Mouse (Mus musculus): Measurements from ENCODE around the gene Pagr1b. TPM values are rescaled to one million over a fixed set of nuclear protein-coding genes. Genes with fewer than 3 reads are reported as not detected.

The Pagr1b gene
- polyA plus RNA-seq, 1 experiment from 2014 or later: not detected

GRCm38 (mm10) chr7:127018416-127019305 lies 2.4 kb upstream of the Pagr1b start:
- Histone ChIP-seq H3K27me3 (no peaks in the 10 kb centered on the region), H3K9ac (replicated peaks) (peak overlapping the region; percentile 25), H3K4me1 (peaks cover 86% of the 10 kb centered on the region), H3K9me3 (no peaks in the 10 kb centered on the region), H3K36me3 (peaks cover 32% of the 10 kb centered on the region), H3K27ac (replicated peaks) (peak overlapping the region; percentile 98), H3K4me2 (replicated peaks) (0 out of 2 replicates have a peak overlapping the region, but pooled peaks have one; percentile 5), H3K4me3 (0 out of 2 replicates have a peak overlapping the region, but pooled peaks have one; percentile 59)
- 85% methylated on average over 15 of the region's 15 CpGs for WGBS
- no peak for ATAC-seq (replicated peaks)

- Histone ChIP-seq H3K4me1 (peaks cover 79% of the 10 kb centered on the region), H3K27me3 (no peaks in the 10 kb centered on the region), H3K36me3 (peaks cover 25% of the 10 kb centered on the region), H3K4me2 (replicated peaks) (peak overlapping the region; percentile 18), H3K9me3 (no peaks in the 10 kb centered on the region), H3K4me3 (peak overlapping the region; percentile 5; the same call in 1 of the 2 replicates), H3K27ac (replicated peaks) (peak overlapping the region; percentile 98), H3K9ac (replicated peaks) (0 out of 2 replicates have a peak overlapping the region, but pooled peaks have one; percentile 25)
- no peak for ATAC-seq (replicated peaks)
- WGBS: 51% methylated on average over 6 of the region's 6 CpGs
These were observed 1.7 kb upstream of the Pagr1b start for GRCm38 (mm10) chr7:127017950-127018345.

GRCm38 (mm10) chr7:127016971-127017949 lies 976 bp upstream of the Pagr1b start, which contains the start of gene Pagr1a:
Gene Pagr1a (minus strand): TSS chr7:127017352.
- H3K36me3 ChIP-seq: peaks cover 20% of the 10 kb centered on the region
- no peaks in the 10 kb centered on the region for H3K9me3 ChIP-seq
- peak within 1 kb of the TSS; percentile 94 for H3K4me2 ChIP-seq (replicated peaks)
- peak within 1 kb of the TSS; percentile 72 for H3K4me3 ChIP-seq
- peak within 1 kb of the TSS; percentile 84 for H3K9ac ChIP-seq (replicated peaks)
- peak within 1 kb of the TSS; percentile 98 for H3K27ac ChIP-seq (replicated peaks)
- H3K27me3 ChIP-seq: no peaks in the 10 kb centered on the region
- WGBS: under 1% methylated on average over 39 of the region's 39 CpGs
- H3K4me1 ChIP-seq: peaks cover 72% of the 10 kb centered on the region
- ATAC-seq (replicated peaks): peak; percentile 81

- H3K4me1 ChIP-seq: peaks cover 65% of the 10 kb centered on the region
These were observed 228 bp upstream of the Pagr1b start for GRCm38 (mm10) chr7:127016486-127016938.

GRCm38 (mm10) chr7:127016081-127016480 lies 203 bp downstream of the Pagr1b start:
- Histone ChIP-seq H3K4me1 (peaks cover 60% of the 10 kb centered on the region), H3K4me2 (replicated peaks) (peak overlapping the region; percentile 94), H3K9me3 (no peaks in the 10 kb centered on the region), H3K27me3 (no peaks in the 10 kb centered on the region), H3K4me3 (peak overlapping the region; percentile 72), H3K27ac (replicated peaks) (peak overlapping the region; percentile 98), H3K36me3 (peaks cover 17% of the 10 kb centered on the region), H3K9ac (replicated peaks) (peak overlapping the region; percentile 84)
- WGBS: under 1% methylated on average over 10 of the region's 10 CpGs
- peak; percentile 1; the same call in 1 of the 2 replicates for ATAC-seq (replicated peaks)

More at GRCm38 (mm10) chr7:127016486-127016938, 228 bp upstream of the Pagr1b start:
- peak overlapping the region; percentile 98 for H3K27ac ChIP-seq (replicated peaks)
- WGBS: 0% methylated on average over 22 of the region's 22 CpGs
- peak; percentile 44 for ATAC-seq (replicated peaks)
- H3K9ac ChIP-seq (replicated peaks): peak overlapping the region; percentile 84
- H3K4me2 ChIP-seq (replicated peaks): peak overlapping the region; percentile 94
- H3K36me3 ChIP-seq: peaks cover 17% of the 10 kb centered on the region
- no peaks in the 10 kb centered on the region for H3K27me3 ChIP-seq
- peak overlapping the region; percentile 72 for H3K4me3 ChIP-seq
- no peaks in the 10 kb centered on the region for H3K9me3 ChIP-seq

GRCm38 (mm10) chr7:127014993-127015392 lies 1.3 kb downstream of the Pagr1b start:
- H3K4me2 ChIP-seq (replicated peaks): no peak overlapping the region
- H3K27me3 ChIP-seq: no peaks in the 10 kb centered on the region
- no peaks in the 10 kb centered on the region for H3K9me3 ChIP-seq
- ATAC-seq (replicated peaks): no peak
- H3K36me3 ChIP-seq: peaks cover 17% of the 10 kb centered on the region
- H3K4me1 ChIP-seq: peaks cover 49% of the 10 kb centered on the region
- no peak overlapping the region for H3K4me3 ChIP-seq
- no peak overlapping the region for H3K27ac ChIP-seq (replicated peaks)
- no peak overlapping the region for H3K9ac ChIP-seq (replicated peaks)
- 94% methylated on average over 12 of the region's 12 CpGs for WGBS

- Histone ChIP-seq H3K4me3 (peak within 1 kb of the TSS; percentile 6; the same call in 1 of the 2 replicates), H3K27ac (replicated peaks) (peak within 1 kb of the TSS; percentile 98; the same call in 1 of the 2 replicates), H3K9me3 (no peaks in the 10 kb centered on the region), H3K9ac (replicated peaks) (no peak within 1 kb of the TSS), H3K27me3 (no peaks in the 10 kb centered on the region), H3K4me1 (peaks cover 44% of the 10 kb centered on the region), H3K36me3 (peaks cover 17% of the 10 kb centered on the region), H3K4me2 (replicated peaks) (peak within 1 kb of the TSS; percentile 7; the same call in 1 of the 2 replicates)
- 76% methylated on average over 11 of the region's 11 CpGs for WGBS
- ATAC-seq (replicated peaks): no peak
These were observed 2.0 kb downstream of the Pagr1b start, which contains the start of gene Mvp for GRCm38 (mm10) chr7:127014320-127014719. Gene Mvp (minus strand): TSS chr7:127014621.

GRCm38 (mm10) chr7:127013385-127013784 lies 2.9 kb downstream of the Pagr1b start:
- no peaks in the 10 kb centered on the region for H3K27me3 ChIP-seq
- H3K9ac ChIP-seq (replicated peaks): no peak overlapping the region
- H3K4me2 ChIP-seq (replicated peaks): no peak overlapping the region
- H3K9me3 ChIP-seq: no peaks in the 10 kb centered on the region
- H3K4me1 ChIP-seq: peaks cover 44% of the 10 kb centered on the region
- WGBS: 90% methylated on average over 6 of the region's 6 CpGs
- no peak overlapping the region for H3K27ac ChIP-seq (replicated peaks)
- H3K36me3 ChIP-seq: peaks cover 17% of the 10 kb centered on the region
- no peak overlapping the region for H3K4me3 ChIP-seq
- no peak for ATAC-seq (replicated peaks)

GRCm38 (mm10) chr7:127012845-127013244 lies 3.4 kb downstream of the Pagr1b start:
- no peak overlapping the region for H3K4me3 ChIP-seq
- no peak for ATAC-seq (replicated peaks)
- 94% methylated on average over 10 of the region's 10 CpGs for WGBS

GRCm38 (mm10) chr7:127012374-127012773 lies 3.9 kb downstream of the Pagr1b start:
- H3K27me3 ChIP-seq: no peaks in the 10 kb centered on the region
- no peaks in the 10 kb centered on the region for H3K9me3 ChIP-seq
- no peak overlapping the region for H3K27ac ChIP-seq (replicated peaks)
- H3K4me1 ChIP-seq: peaks cover 38% of the 10 kb centered on the region
- H3K36me3 ChIP-seq: peaks cover 17% of the 10 kb centered on the region
- ATAC-seq (replicated peaks): no peak
- no peak overlapping the region for H3K4me2 ChIP-seq (replicated peaks)
- WGBS: 93% methylated on average over 6 of the region's 6 CpGs
- H3K9ac ChIP-seq (replicated peaks): no peak overlapping the region
- H3K4me3 ChIP-seq: no peak overlapping the region

More at GRCm38 (mm10) chr7:127012845-127013244, 3.4 kb downstream of the Pagr1b start:
- no peaks in the 10 kb centered on the region for H3K27me3 ChIP-seq
- H3K9me3 ChIP-seq: no peaks in the 10 kb centered on the region
- no peak overlapping the region for H3K9ac ChIP-seq (replicated peaks)
- peaks cover 43% of the 10 kb centered on the region for H3K4me1 ChIP-seq
- H3K36me3 ChIP-seq: peaks cover 17% of the 10 kb centered on the region
- no peak overlapping the region for H3K4me2 ChIP-seq (replicated peaks)
- H3K27ac ChIP-seq (replicated peaks): no peak overlapping the region

- H3K4me3 ChIP-seq: no peak overlapping the region
- peaks cover 37% of the 10 kb centered on the region for H3K4me1 ChIP-seq
- WGBS: 70% methylated on average over 2 of the region's 2 CpGs
- no peaks in the 10 kb centered on the region for H3K27me3 ChIP-seq
- peaks cover 17% of the 10 kb centered on the region for H3K36me3 ChIP-seq
- ATAC-seq (replicated peaks): no peak
- H3K9ac ChIP-seq (replicated peaks): no peak overlapping the region
- no peak overlapping the region for H3K4me2 ChIP-seq (replicated peaks)
- no peaks in the 10 kb centered on the region for H3K9me3 ChIP-seq
- H3K27ac ChIP-seq (replicated peaks): no peak overlapping the region
These were observed 4.6 kb downstream of the Pagr1b start for GRCm38 (mm10) chr7:127011717-127012116.

Data from forebrain, embryonic 15.5 days (tissue).